Comparison of ENCODE assay signal across 20 mouse cellular contexts in the genomic region with DNA sequence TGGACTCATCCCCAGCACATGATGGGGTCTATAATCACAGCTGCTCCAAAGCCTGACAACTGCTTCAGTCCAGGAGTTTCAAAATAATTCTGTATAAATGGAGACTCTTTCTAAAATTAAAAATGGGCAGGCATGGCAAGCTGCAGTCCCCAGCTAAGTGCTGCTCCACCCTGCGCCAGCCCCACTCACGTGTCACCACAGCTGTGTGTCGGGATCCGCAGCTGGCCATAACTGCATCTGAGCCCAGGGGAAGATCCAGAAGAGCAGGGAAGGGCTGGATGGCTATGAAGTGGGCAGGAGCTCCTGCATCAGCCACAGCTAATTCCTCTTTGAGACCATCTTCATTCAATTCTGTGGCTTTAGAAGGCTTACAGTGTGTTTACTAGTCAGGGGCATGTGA. TPM values are rescaled to one million over a fixed set of nuclear protein-coding genes. Genes with fewer than 3 reads are reported as not detected.
A peak's percentile ranks its signal among the peaks of the same experiment; 100 is the strongest.
DNase-seq lines count a peak whose midpoint lies in the region; ATAC-seq and TF ChIP-seq lines count a peak whose summit lies in the region.
"Had no signal": no experiment of that assay in that cellular context is flagged by ENCODE, and none has a peak within 500 bp of the region (broad histone marks: within the 10 kb centered on the region; RNA-seq: fewer than 3 reads in every experiment).

No protein-coding gene starts in this region.

- H3K9ac ChIP-seq in liver, embryonic 12.5 days, result no peak overlapping the region
- no peak overlapping the region for H3K9ac ChIP-seq in liver, postnatal 0 days (replicated peaks)
- H3K9ac ChIP-seq in limb, embryonic 14.5 days (ENCODE audit: low read depth, low read length, severe bottlenecking), result no peak overlapping the region
- H3K9ac ChIP-seq: embryonic facial prominence, embryonic 12.5 days; forebrain, embryonic 13.5 days; liver, embryonic 15.5 days had no signal

- peaks cover 19% of the 10 kb centered on the region for H3K4me1 ChIP-seq in liver, embryonic 12.5 days
- H3K4me1 ChIP-seq in liver, postnatal 0 days (ENCODE audit: insufficient read depth), result peaks cover 9% of the 10 kb centered on the region
- no peaks in the 10 kb centered on the region for H3K4me1 ChIP-seq in bone marrow, adult 2 months (ENCODE audit: control insufficient read depth, insufficient read depth, low read length)
- H3K4me1 ChIP-seq in limb, embryonic 14.5 days (ENCODE audit: control insufficient read depth, insufficient read depth, low read length), result peaks cover 8% of the 10 kb centered on the region

- H3K36me3 ChIP-seq in liver, embryonic 12.5 days, result peaks cover 73% of the 10 kb centered on the region
- H3K36me3 ChIP-seq in liver, postnatal 0 days (replicated peaks; ENCODE audit: insufficient read depth, low read length), result peaks cover 48% of the 10 kb centered on the region
- H3K36me3 ChIP-seq in limb, embryonic 14.5 days (ENCODE audit: control insufficient read depth, insufficient read depth, low read length), result peaks cover 50% of the 10 kb centered on the region

- H3K4me2 ChIP-seq in liver, embryonic 12.5 days, result no peak overlapping the region
- no peak overlapping the region for H3K4me2 ChIP-seq in liver, postnatal 0 days (ENCODE audit: low read depth, low read length)
- H3K4me2 ChIP-seq in limb, embryonic 14.5 days (replicated peaks; ENCODE audit: low read depth, low read length, severe bottlenecking), result no peak overlapping the region
- H3K4me2 ChIP-seq: embryonic facial prominence, embryonic 12.5 days; forebrain, embryonic 13.5 days; liver, embryonic 15.5 days had no signal

- no peak for TF ChIP-seq EP300 in liver, postnatal 0 days (IDR thresholded peaks at IDR 0.05; ENCODE audit: low read depth)

- ATAC-seq in liver, embryonic 12.5 days, result no peak
- no peak for ATAC-seq in liver, postnatal 0 days
- peak; percentile 38; the same call in 1 of the 2 replicates for ATAC-seq in limb, embryonic 14.5 days (ENCODE audit: low FRiP score, low read depth)
- ATAC-seq: forebrain, embryonic 13.5 days had no signal

- DNase-seq in gastrocnemius, postnatal 14 days, result peak; percentile 30
- DNase-seq in gastrocnemius, adult 8-10 months (ENCODE audit: low spot score in 2 of 2), result no peak
- no peak for DNase-seq in liver, postnatal 0 days
- DNase-seq in limb, embryonic 14.5 days (ENCODE audit: low spot score), result no peak
- DNase-seq in left cerebral cortex, postnatal 36 days (ENCODE audit: low spot score in 2 of 2), result no peak
- DNase-seq in right cerebral cortex, postnatal 14 days, result no peak
- DNase-seq: adrenal gland, postnatal 10 days; cerebellum, adult 18-20 months; cerebellum, postnatal 36 days; heart, adult 18-20 months; kidney, adult 18-20 months; kidney, postnatal 10 days; lung, postnatal 36 days; retina, postnatal 1 day; thymus, adult 18-20 months had no signal

- no peaks in the 10 kb centered on the region for H3K9me3 ChIP-seq in liver, embryonic 12.5 days (replicated peaks)
- no peaks in the 10 kb centered on the region for H3K9me3 ChIP-seq in liver, postnatal 0 days (ENCODE audit: low read length)
- H3K9me3 ChIP-seq in limb, embryonic 14.5 days (ENCODE audit: control insufficient read depth, low read length), result no peaks in the 10 kb centered on the region
- H3K9me3 ChIP-seq: embryonic facial prominence, embryonic 12.5 days; forebrain, embryonic 13.5 days; liver, embryonic 15.5 days had no signal

- 0 out of 2 replicates have a peak overlapping the region, but pooled peaks have one; percentile 21 for H3K27ac ChIP-seq in liver, embryonic 12.5 days
- H3K27ac ChIP-seq in liver, postnatal 0 days (ENCODE audit: low read depth), result no peak overlapping the region
- no peak overlapping the region for H3K27ac ChIP-seq in bone marrow, adult 2 months (ENCODE audit: control insufficient read depth, insufficient read depth, low read depth, low read length, poor library complexity)
- no peak overlapping the region for H3K27ac ChIP-seq in limb, embryonic 14.5 days (replicated peaks; ENCODE audit: low read depth, low read length)
- H3K27ac ChIP-seq: embryonic facial prominence, embryonic 12.5 days; liver, embryonic 15.5 days had no signal

- H3K4me3 ChIP-seq in liver, embryonic 12.5 days, result no peak overlapping the region
- no peak overlapping the region for H3K4me3 ChIP-seq in liver, postnatal 0 days (ENCODE audit: low read depth, low read length)
- no peak overlapping the region for H3K4me3 ChIP-seq in bone marrow, adult 2 months (replicated peaks; ENCODE audit: control insufficient read depth, low read depth, low read length)
- H3K4me3 ChIP-seq in limb, embryonic 14.5 days (replicated peaks; ENCODE audit: low read length), result no peak overlapping the region
- H3K4me3 ChIP-seq: embryonic facial prominence, embryonic 12.5 days; forebrain, embryonic 13.5 days; liver, embryonic 15.5 days had no signal

- intact Hi-C loops in gastrocnemius, postnatal 14 days (cut with DNase I; ENCODE audit: low total_unique reads), result no loop called here
- intact Hi-C loops in left cerebral cortex, postnatal 36 days (cut with DNase I), result no loop called here

- no peaks in the 10 kb centered on the region for H3K27me3 ChIP-seq in liver, embryonic 12.5 days (replicated peaks)
- H3K27me3 ChIP-seq in liver, postnatal 0 days (ENCODE audit: insufficient read depth, low read length), result no peaks in the 10 kb centered on the region
- no peaks in the 10 kb centered on the region for H3K27me3 ChIP-seq in limb, embryonic 14.5 days (ENCODE audit: control insufficient read depth, insufficient read depth, low read length)
- H3K27me3 ChIP-seq: embryonic facial prominence, embryonic 12.5 days; forebrain, embryonic 13.5 days; liver, embryonic 15.5 days had no signal

- 0 out of 2 replicates have a peak, but pooled peaks have one; percentile 14 for TF ChIP-seq POLR2A in bone marrow, adult 2 months (IDR thresholded peaks at IDR 0.05; ENCODE audit: borderline replicate concordance, control insufficient read depth, low read depth, low read length)
- TF ChIP-seq POLR2A in limb, embryonic 14.5 days (IDR thresholded peaks at IDR 0.05; ENCODE audit: borderline replicate concordance, extremely low read depth, insufficient read depth, insufficient read length), result no peak

- WGBS in liver, embryonic 12.5 days (ENCODE audit: insufficient replicate concordance), result 92% methylated on average over 4 of the region's 4 CpGs
- WGBS in liver, postnatal 0 days (ENCODE audit: insufficient replicate concordance), result 88% methylated on average over 4 of the region's 4 CpGs
- 92% methylated on average over 4 of the region's 4 CpGs for WGBS in bone marrow, adult 2 months
- WGBS in limb, embryonic 14.5 days, result 87% methylated on average over 4 of the region's 4 CpGs

- no peak for TF ChIP-seq CTCF in liver, postnatal 0 days (IDR thresholded peaks at IDR 0.05; ENCODE audit: low read depth)
- no peak for TF ChIP-seq CTCF in bone marrow, adult 2 months (IDR thresholded peaks at IDR 0.05; ENCODE audit: control insufficient read depth, insufficient read depth, low read length)

RNA-seq across cellular contexts. Expression of a gene that starts 5.6 kb away (rescaled TPM):
- total RNA-seq in gastrocnemius, postnatal 14 days (2021), result 1 to 10 TPM; 7.5 to 9.6 TPM
- 1 to 10 TPM; 5.6 to 7.7 (median 6.5) TPM for total RNA-seq in gastrocnemius, adult 8-10 months (2022)
- polyA plus RNA-seq in liver, embryonic 12.5 days (2016; fragmentation: Nextera tagmentation; extraction: Ambion mirVana), result 5.1 and 5.6 TPM in 2 replicates
- 1.2 and 1.6 TPM in 2 replicates for polyA plus RNA-seq in liver, postnatal 0 days (2015; fragmentation: Nextera tagmentation; extraction: Ambion mirVana)
- polyA plus RNA-seq in bone marrow, adult 2 months (2011; ENCODE audit: insufficient read depth, insufficient read length, low replicate concordance, missing spikeins), result 7.6 and 11.3 TPM in 2 replicates
- polyA plus RNA-seq in limb, embryonic 14.5 days (2012; rRNA removed), result 22.5 and 26.2 TPM in 2 replicates
- 8.0 and 10.2 TPM in 2 replicates for polyA plus RNA-seq in limb, embryonic 14.5 days (2014; fragmentation: Nextera tagmentation; extraction: Ambion mirVana)
- total RNA-seq in left cerebral cortex, postnatal 36 days (2021), result 10 to 100 TPM; 13.1 to 17.1 TPM

RNA-seq across cellular contexts. Expression of a gene that starts 22.1 kb away (rescaled TPM):
- 10 to 100 TPM; 11.7 to 12.1 TPM for total RNA-seq in gastrocnemius, postnatal 14 days (2021)
- 10 to 100 TPM; 10.4 to 14.9 (median 12.0) TPM for total RNA-seq in gastrocnemius, adult 8-10 months (2022)
- polyA plus RNA-seq in liver, embryonic 12.5 days (2016; fragmentation: Nextera tagmentation; extraction: Ambion mirVana), result 17.1 and 17.3 TPM in 2 replicates
- 4.9 and 7.2 TPM in 2 replicates for polyA plus RNA-seq in liver, postnatal 0 days (2015; fragmentation: Nextera tagmentation; extraction: Ambion mirVana)
- 10.8 and 43.9 TPM in 2 replicates for polyA plus RNA-seq in bone marrow, adult 2 months (2011; ENCODE audit: insufficient read depth, insufficient read length, low replicate concordance, missing spikeins)
- polyA plus RNA-seq in limb, embryonic 14.5 days (2012; rRNA removed), result 55.1 and 62.6 TPM in 2 replicates
- polyA plus RNA-seq in limb, embryonic 14.5 days (2014; fragmentation: Nextera tagmentation; extraction: Ambion mirVana), result 36.9 and 40.4 TPM in 2 replicates
- total RNA-seq in left cerebral cortex, postnatal 36 days (2021), result 10 to 100 TPM; 36.4 to 39.6 TPM

RNA-seq across cellular contexts. Expression of a gene that starts 24.2 kb away (rescaled TPM):
- 10 to 100 TPM; 34.3 to 37.2 TPM for total RNA-seq in gastrocnemius, postnatal 14 days (2021)
- 10 to 100 TPM; 22.9 to 26.1 (median 24.6) TPM for total RNA-seq in gastrocnemius, adult 8-10 months (2022)
- 5.1 and 6.8 TPM in 2 replicates for polyA plus RNA-seq in liver, embryonic 12.5 days (2016; fragmentation: Nextera tagmentation; extraction: Ambion mirVana)
- polyA plus RNA-seq in liver, postnatal 0 days (2015; fragmentation: Nextera tagmentation; extraction: Ambion mirVana), result 3.1 TPM in 2 replicates
- polyA plus RNA-seq in bone marrow, adult 2 months (2011; ENCODE audit: insufficient read depth, insufficient read length, low replicate concordance, missing spikeins), result 5.0 and 16.2 TPM in 2 replicates
- polyA plus RNA-seq in limb, embryonic 14.5 days (2012; rRNA removed), result 48.8 and 50.4 TPM in 2 replicates
- polyA plus RNA-seq in limb, embryonic 14.5 days (2014; fragmentation: Nextera tagmentation; extraction: Ambion mirVana), result 23.1 and 23.8 TPM in 2 replicates
- total RNA-seq in left cerebral cortex, postnatal 36 days (2021), result 10 to 100 TPM; 52.9 to 65.7 TPM

RNA-seq across cellular contexts. Expression of a gene that starts 24.4 kb away (rescaled TPM):
- 1 to 10 TPM; 7.6 to 8.8 TPM for total RNA-seq in gastrocnemius, postnatal 14 days (2021)
- total RNA-seq in gastrocnemius, adult 8-10 months (2022), result under 1 TPM in 1 of 4 experiments, not detected in 3; 0.17 TPM
- polyA plus RNA-seq in liver, embryonic 12.5 days (2016; fragmentation: Nextera tagmentation; extraction: Ambion mirVana), result 150 and 158 TPM in 2 replicates
- polyA plus RNA-seq in liver, postnatal 0 days (2015; fragmentation: Nextera tagmentation; extraction: Ambion mirVana), result 48.3 and 57.6 TPM in 2 replicates
- 165 and 172 TPM in 2 replicates for polyA plus RNA-seq in bone marrow, adult 2 months (2011; ENCODE audit: insufficient read depth, insufficient read length, low replicate concordance, missing spikeins)
- polyA plus RNA-seq in limb, embryonic 14.5 days (2012; rRNA removed), result 78.5 and 79.9 TPM in 2 replicates
- 109 and 111 TPM in 2 replicates for polyA plus RNA-seq in limb, embryonic 14.5 days (2014; fragmentation: Nextera tagmentation; extraction: Ambion mirVana)
- total RNA-seq in left cerebral cortex, postnatal 36 days (2021), result 1 to 10 TPM in 1 of 2 experiments, under 1 TPM in 1; 0.95 to 1.8 TPM

RNA-seq across cellular contexts. Expression of a gene that starts 49.2 kb away (rescaled TPM):
- 1 to 10 TPM; 3.0 to 3.7 TPM for total RNA-seq in gastrocnemius, postnatal 14 days (2021)
- total RNA-seq in gastrocnemius, adult 8-10 months (2022), result 1 to 10 TPM; 2.7 to 3.6 (median 3.3) TPM
- polyA plus RNA-seq in liver, embryonic 12.5 days (2016; fragmentation: Nextera tagmentation; extraction: Ambion mirVana), result 9.0 and 11.4 TPM in 2 replicates
- polyA plus RNA-seq in liver, postnatal 0 days (2015; fragmentation: Nextera tagmentation; extraction: Ambion mirVana), result 2.5 and 2.9 TPM in 2 replicates
- polyA plus RNA-seq in bone marrow, adult 2 months (2011; ENCODE audit: insufficient read depth, insufficient read length, low replicate concordance, missing spikeins), result 11.0 and 24.0 TPM in 2 replicates
- polyA plus RNA-seq in limb, embryonic 14.5 days (2012; rRNA removed), result 17.0 and 19.1 TPM in 2 replicates
- polyA plus RNA-seq in limb, embryonic 14.5 days (2014; fragmentation: Nextera tagmentation; extraction: Ambion mirVana), result 8.6 and 9.2 TPM in 2 replicates
- total RNA-seq in left cerebral cortex, postnatal 36 days (2021), result 10 to 100 TPM; 19.0 to 25.3 TPM
